ENCODE assay signal across 13 mouse cellular contexts in the genomic region with DNA sequence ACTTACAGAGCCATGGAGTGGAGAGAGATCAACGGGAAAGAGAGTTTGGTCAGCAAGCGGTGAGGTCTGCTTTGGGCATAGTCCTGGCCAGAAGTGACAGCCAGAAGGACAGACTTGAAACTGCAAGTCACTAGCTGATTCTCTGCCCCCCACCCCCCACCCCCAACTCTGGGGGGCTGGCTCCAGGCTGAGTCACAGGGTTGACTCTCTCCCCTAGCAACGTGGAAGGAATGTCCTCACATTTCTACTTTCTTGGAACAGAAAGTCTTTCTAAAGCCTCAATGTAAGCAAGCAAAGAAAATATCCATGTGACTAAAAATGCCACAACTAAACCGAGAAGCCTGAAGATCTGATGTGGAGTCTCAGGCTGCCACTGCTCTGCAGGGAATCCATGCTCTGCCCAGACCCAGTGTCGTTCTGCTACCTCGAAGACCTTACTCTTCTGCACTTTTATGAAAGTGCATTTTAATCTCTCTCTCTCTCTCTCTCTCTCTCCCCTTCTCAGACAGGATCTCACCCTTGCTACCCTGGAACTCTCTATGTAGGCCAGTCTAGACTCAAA. TPM values are rescaled to one million over a fixed set of nuclear protein-coding genes. Genes with fewer than 3 reads are reported as not detected.
DNase-seq lines count a peak whose midpoint lies in the region; ATAC-seq and TF ChIP-seq lines count a peak whose summit lies in the region.
"Had no signal": no experiment of that assay in that cellular context is flagged by ENCODE, and none has a peak within 500 bp of the region (broad histone marks: within the 10 kb centered on the region; RNA-seq: fewer than 3 reads in every experiment).

No protein-coding gene starts in this region.

- no peaks in the 10 kb centered on the region for H3K4me1 ChIP-seq in hindbrain, postnatal 0 days (ENCODE audit: insufficient read depth, low read length)

- H3K27me3 ChIP-seq in hindbrain, postnatal 0 days (ENCODE audit: insufficient read depth, low read length), result no peaks in the 10 kb centered on the region
- H3K27me3 ChIP-seq: limb, embryonic 15.5 days had no signal

- WGBS in hindbrain, postnatal 0 days, result 32% methylated on average over 6 of the region's 6 CpGs

- TF ChIP-seq CTCF in gastrocnemius, adult 2 months (IDR thresholded peaks at IDR 0.05), result no peak
- TF ChIP-seq CTCF in brain, embryonic 14.5 days (IDR thresholded peaks at IDR 0.05; ENCODE audit: borderline replicate concordance, extremely low read depth, insufficient read depth, insufficient read length), result no peak
- no peak for TF ChIP-seq CTCF in hindbrain, postnatal 0 days (IDR thresholded peaks at IDR 0.05; ENCODE audit: low read depth)

- no peak overlapping the region for H3K9ac ChIP-seq in hindbrain, postnatal 0 days (replicated peaks; ENCODE audit: low read length)
- H3K9ac ChIP-seq: limb, embryonic 15.5 days had no signal

- peak; percentile 83 for ATAC-seq in hindbrain, postnatal 0 days

- H3K27ac ChIP-seq in gastrocnemius, adult 2 months, result peak overlapping the region; percentile 24; the same call in 1 of the 2 replicates
- no peak overlapping the region; the same call in 1 of the 2 replicates for H3K27ac ChIP-seq in hindbrain, postnatal 0 days
- H3K27ac ChIP-seq: limb, embryonic 15.5 days had no signal

- H3K4me2 ChIP-seq in hindbrain, postnatal 0 days (ENCODE audit: low read depth, low read length), result no peak overlapping the region
- H3K4me2 ChIP-seq: limb, embryonic 15.5 days had no signal

- intact Hi-C loops in gastrocnemius, adult 2 months (cut with DNase I), result no loop called here
- intact Hi-C loops in gastrocnemius, postnatal 36 days (cut with DNase I), result no loop called here

- H3K9me3 ChIP-seq in hindbrain, postnatal 0 days (ENCODE audit: low read length), result no peaks in the 10 kb centered on the region
- H3K9me3 ChIP-seq: limb, embryonic 15.5 days had no signal

- DNase-seq in gastrocnemius, adult 2 months, result no peak
- no peak for DNase-seq in gastrocnemius, postnatal 36 days
- peak; percentile 13 for DNase-seq in 3T3-L1 (ENCODE audit: low read depth, low spot score)
- peak; percentile 38 for DNase-seq in brain, embryonic 14.5 days (ENCODE audit: low read depth)
- peak; percentile 49 for DNase-seq in hindbrain, postnatal 0 days (ENCODE audit: low spot score)
- no peak for DNase-seq in left cerebral cortex, adult 18-20 months (ENCODE audit: low spot score in 2 of 2)
- DNase-seq in urinary bladder, postnatal 36 days (ENCODE audit: low spot score in 2 of 2), result no peak
- no peak for DNase-seq in thymus, postnatal 14 days
- DNase-seq: cerebellum, postnatal 36 days; gastrocnemius, postnatal 25 days; heart, postnatal 14 days; thymus, postnatal 4 days had no signal

- no peak overlapping the region for H3K4me3 ChIP-seq in gastrocnemius, adult 2 months
- no peak overlapping the region for H3K4me3 ChIP-seq in hindbrain, postnatal 0 days (ENCODE audit: low read length)
- H3K4me3 ChIP-seq: limb, embryonic 15.5 days had no signal

- no peak for TF ChIP-seq POLR2A in brain, embryonic 14.5 days (IDR thresholded peaks at IDR 0.05; ENCODE audit: borderline replicate concordance, extremely low read depth, insufficient read depth, insufficient read length, poor library complexity, severe bottlenecking)

- no peaks in the 10 kb centered on the region for H3K36me3 ChIP-seq in hindbrain, postnatal 0 days (ENCODE audit: insufficient read depth, low read length)
- H3K36me3 ChIP-seq: limb, embryonic 15.5 days had no signal

RNA-seq across cellular contexts. Expression of a gene that starts 14.7 kb away (rescaled TPM):
- total RNA-seq in gastrocnemius, adult 2 months (2021), result 1 to 10 TPM; 3.0 to 5.9 TPM
- 1 to 10 TPM; 5.1 to 5.6 TPM for total RNA-seq in gastrocnemius, postnatal 36 days (2021)
- polyA plus RNA-seq in brain, embryonic 14.5 days (2012; rRNA removed), result 12.2 and 14.2 TPM in 2 replicates
- total RNA-seq in hindbrain, postnatal 0 days (2014; rRNA removed), result 17.7 and 23.1 TPM in 2 replicates
- 3.8 and 4.1 TPM in 2 replicates for polyA plus RNA-seq in hindbrain, postnatal 0 days (2015; fragmentation: Nextera tagmentation; extraction: Ambion mirVana)
- 10 to 100 TPM; 14.2 to 15.6 TPM for total RNA-seq in left cerebral cortex, adult 18-20 months (2021)

Comparison
In these comparisons a context has a peak if more than half of its experiments do, and no peak if none do; other contexts are left out.
1. DNase-seq: peak in 3T3-L1 (single experiment), brain, embryonic 14.5 days (single experiment) and hindbrain, postnatal 0 days (single experiment); none in gastrocnemius, adult 2 months (single experiment), gastrocnemius, postnatal 36 days (0 of 2), left cerebral cortex, adult 18-20 months (0 of 2), urinary bladder, postnatal 36 days (0 of 2) and thymus, postnatal 14 days (single experiment).